Mouse (Mus musculus) hindbrain, postnatal 0 days (tissue): ENCODE results near the gene Gm6351. TPM values are rescaled to one million over a fixed set of nuclear protein-coding genes. Genes with fewer than 3 reads are reported as not detected.
"Not testable (repeated sequence)": the region's sequence is repeated elsewhere in the genome, so short reads cannot be mapped to it uniquely, and the experiment has no call there.

ENCODE experiments used
- ATAC-seq: fragments of 200-750 bp; cut with Nextera tagmentation; 2 replicates; pipeline ENCODE4 v1.8.0; 2017; ENCODE audit warnings: mild to moderate bottlenecking, moderate TSS enrichment, moderate library complexity
- DNase-seq: peaks from one replicate; pipeline ENCODE4 v3.0.0-alpha.2; 2015; ENCODE audit warnings: low spot score
- H3K27ac ChIP-seq: fragments of 300-500 bp; sonication (generic); 2 replicates; pipeline ENCODE4 v1.5.1; 2014; ENCODE audit warnings: mild to moderate bottlenecking
- H3K27me3 ChIP-seq: fragments of 300-500 bp; sonication (generic); 2 replicates; pipeline ENCODE4 v1.6.1; 2014; ENCODE audit warnings: low read length, mixed read lengths; ENCODE audit not compliant: insufficient read depth
- H3K36me3 ChIP-seq: fragments of 300-500 bp; sonication (generic); 2 replicates; pipeline ENCODE4 v1.6.1; 2014; ENCODE audit warnings: low read length, mixed read lengths; ENCODE audit not compliant: insufficient read depth
- H3K4me1 ChIP-seq: fragments of 300-500 bp; sonication (generic); 2 replicates; pipeline ENCODE4 v1.6.1; 2014; ENCODE audit warnings: antibody characterized with exemption, low read length, mixed read lengths; ENCODE audit not compliant: insufficient read depth
- H3K4me2 ChIP-seq: fragments of 300-500 bp; sonication (generic); 2 replicates; pipeline ENCODE4 v1.6.1; 2014; ENCODE audit warnings: low read depth, mild to moderate bottlenecking, low read length, moderate library complexity, mixed read lengths
- H3K4me3 ChIP-seq: fragments of 300-500 bp; sonication (generic); 2 replicates; pipeline ENCODE4 v1.5.1; 2014; ENCODE audit warnings: low read length
- H3K9ac ChIP-seq: fragments of 300-500 bp; sonication (generic); replicated peaks from 2 replicates; pipeline ENCODE4 v1.6.1; 2014; ENCODE audit warnings: mild to moderate bottlenecking, low read length, moderate library complexity, mixed read lengths
- H3K9me3 ChIP-seq: fragments of 300-500 bp; sonication (generic); 2 replicates; pipeline ENCODE4 v1.6.1; 2016; ENCODE audit warnings: low read length, mixed read lengths
- WGBS: fragments of 180-500 bp; shearing (Covaris S2); extraction: QIAGEN DNeasy Blood & Tissue Kit; methylation state at CpG from one replicate; pipeline ENCODE4 v1.1.7; 2014; 5-methylcytosine and 5-hydroxymethylcytosine counted together
- polyA plus RNA-seq: library from polyadenylated mRNA; unstranded; fragments of >200 nt; fragmentation: Nextera tagmentation; extraction: Ambion mirVana; gene quantifications from 2 replicates; pipeline ENCODE4 v1.2.1, GENCODE M21; 2015
- total RNA-seq: library from RNA; depleted of rRNA; stranded (reverse); fragments of >200 nt; gene quantifications from 2 replicates; pipeline ENCODE4 v1.2.3, GENCODE M21; 2014; rRNA removed

Gm6351 gene
- total RNA-seq (not detected in 2 replicates), polyA plus RNA-seq (not detected in 2 replicates)

GRCm38 (mm10) chr5:94076085-94076484, at the start of gene Gm6351:
TSS of gene Gm6351 (plus strand) at chr5:94076385.
- WGBS, result no CpG with 5 or more reads among the region's 3 CpGs
- H3K9me3 ChIP-seq, H3K36me3 ChIP-seq, DNase-seq, H3K4me2 ChIP-seq, ATAC-seq, H3K9ac ChIP-seq, H3K4me3 ChIP-seq, H3K27ac ChIP-seq, H3K4me1 ChIP-seq, H3K27me3 ChIP-seq: not testable (repeated sequence)

GRCm38 (mm10) chr5:94070445-94070844, 5.7 kb upstream of the Gm6351 start, which contains the start of gene BC061212:
TSS of gene BC061212 (minus strand) at chr5:94070545.
- H3K36me3 ChIP-seq, H3K27me3 ChIP-seq, H3K9me3 ChIP-seq, H3K4me3 ChIP-seq, H3K9ac ChIP-seq, DNase-seq, H3K4me2 ChIP-seq, H3K27ac ChIP-seq, ATAC-seq, H3K4me1 ChIP-seq: not testable (repeated sequence)
- no CpG with 5 or more reads among the region's 1 CpGs for WGBS

Other genes with a start within 250 kb of the Gm6351 start
- gene Gm7792, start 232.6 kb upstream of the Gm6351 start, total RNA-seq, result not detected in 2 replicates
- gene Gm7792, start 232.6 kb upstream of the Gm6351 start, polyA plus RNA-seq, result not detected in 2 replicates
- gene Gm16429, start 147.3 kb upstream of the Gm6351 start, total RNA-seq, result not detected in 2 replicates
- not detected in 2 replicates for gene Gm16429, start 147.3 kb upstream of the Gm6351 start, polyA plus RNA-seq
- gene BC061212, start 5.8 kb upstream of the Gm6351 start, total RNA-seq, result not detected in 2 replicates
- not detected in 2 replicates for gene BC061212, start 5.8 kb upstream of the Gm6351 start, polyA plus RNA-seq
- gene Gm3106, start 141.6 kb downstream of the Gm6351 start, total RNA-seq, result not detected in 2 replicates
- not detected in 2 replicates for gene Gm3106, start 141.6 kb downstream of the Gm6351 start, polyA plus RNA-seq
- gene A430089I19Rik, start 230.4 kb downstream of the Gm6351 start, total RNA-seq, result not detected in 2 replicates
- not detected in 2 replicates for gene A430089I19Rik, start 230.4 kb downstream of the Gm6351 start, polyA plus RNA-seq
- not detected in 2 replicates for gene Gm6502, start 238.1 kb downstream of the Gm6351 start, total RNA-seq
- not detected in 2 replicates for gene Gm6502, start 238.1 kb downstream of the Gm6351 start, polyA plus RNA-seq